Mouse (Mus musculus): ENCODE data around the gene Alkal2.

GRCm38 (mm10) chr12:30911261-30912047 is 27.3 kb downstream of the Alkal2 start, which contains the start of the genes Acp1 and Sh3yl1:
- TF ChIP-seq FLI1 (IDR thresholded peaks at IDR 0.05; ENCODE audit: low read length), result no peak
- TF ChIP-seq GATA1 (IDR thresholded peaks at IDR 0.05; ENCODE audit: borderline replicate concordance, low read length), result no peak
